9 mouse cellular contexts compared by ENCODE assay signal in genomic region chr12:112830141-112830540, GRCm38 (mm10). TPM values are rescaled to one million over a fixed set of nuclear protein-coding genes. Genes with fewer than 3 reads are reported as not detected.
DNase-seq lines count a peak whose midpoint lies in the region; ATAC-seq and TF ChIP-seq lines count a peak whose summit lies in the region.
"Had no signal": no experiment of that assay in that cellular context is flagged by ENCODE, and none has a peak within 500 bp of the region (broad histone marks: within the 10 kb centered on the region; RNA-seq: fewer than 3 reads in every experiment).

No protein-coding gene starts in this region.

- peaks cover 30% of the 10 kb centered on the region for H3K36me3 ChIP-seq in heart, embryonic 14.5 days (ENCODE audit: control insufficient read depth, insufficient read depth, low read length)
- H3K36me3 ChIP-seq in ES-E14 (ENCODE audit: control insufficient read depth, insufficient read depth, low read length, poor library complexity, severe bottlenecking): peaks cover 22% of the 10 kb centered on the region
- peaks cover 10% of the 10 kb centered on the region for H3K36me3 ChIP-seq in forebrain, embryonic 15.5 days
- peaks cover 22% of the 10 kb centered on the region for H3K36me3 ChIP-seq in liver, embryonic 16.5 days (ENCODE audit: control insufficient read depth, insufficient read depth)

- no peaks in the 10 kb centered on the region for H3K27me3 ChIP-seq in heart, embryonic 14.5 days (ENCODE audit: control insufficient read depth, insufficient read depth, low read length)
- no peaks in the 10 kb centered on the region for H3K27me3 ChIP-seq in forebrain, embryonic 15.5 days
- no peaks in the 10 kb centered on the region for H3K27me3 ChIP-seq in liver, embryonic 16.5 days (ENCODE audit: control insufficient read depth, insufficient read depth, low read depth, low read length)

- no peak for ATAC-seq in heart, embryonic 14.5 days (ENCODE audit: insufficient number of reproducible peaks, insufficient read depth, low FRiP score, low read depth)
- ATAC-seq in forebrain, embryonic 15.5 days (replicated peaks): no peak
- ATAC-seq in liver, embryonic 16.5 days (ENCODE audit: low read depth): no peak

- H3K4me3 ChIP-seq in heart, embryonic 14.5 days (ENCODE audit: control insufficient read depth in 1 of 2, insufficient read depth in 1 of 2, low read depth in 1 of 2, low read length in 2 of 2): peak overlapping the region; percentile 78 to 84
- H3K4me3 ChIP-seq in ES-E14 (ENCODE audit: insufficient read depth in 1 of 2, low read depth in 1 of 2, low read length in 2 of 2, poor library complexity in 1 of 2, severe bottlenecking in 1 of 2): peak overlapping the region; percentile 77 to 97
- peak overlapping the region; percentile 95 for H3K4me3 ChIP-seq in forebrain, embryonic 15.5 days
- peak overlapping the region; percentile 98 for H3K4me3 ChIP-seq in liver, embryonic 16.5 days (ENCODE audit: low read depth, low read length)

- intact Hi-C loops in heart, postnatal 10 days (cut with DNase I): no loop called here

- DNase-seq in heart, postnatal 10 days: no peak
- DNase-seq in ES-E14 (ENCODE audit: low read depth, low spot score): no peak
- DNase-seq in left cerebral cortex, adult 8-10 months (ENCODE audit: low spot score in 2 of 2): no peak
- DNase-seq in embryo, embryonic 10 days (ENCODE audit: low spot score): no peak
- DNase-seq in layer of hippocampus, postnatal 36 days: no peak

- H3K27ac ChIP-seq in heart, embryonic 14.5 days (replicated peaks in 1 of 2; ENCODE audit: control insufficient read depth in 1 of 2, insufficient read depth in 1 of 2, low read depth in 2 of 2, low read length in 2 of 2): peak overlapping the region; percentile 34 to 64
- no peak overlapping the region; the same call in 1 of the 2 replicates for H3K27ac ChIP-seq in ES-E14 (ENCODE audit: insufficient read depth, low read depth, low read length, poor library complexity, severe bottlenecking)
- H3K27ac ChIP-seq in forebrain, embryonic 15.5 days (replicated peaks): peak overlapping the region; percentile 80
- peak overlapping the region; percentile 80 for H3K27ac ChIP-seq in liver, embryonic 16.5 days (ENCODE audit: low read length)

- WGBS in heart, embryonic 14.5 days: 10% methylated on average over 2 of the region's 2 CpGs
- WGBS in forebrain, embryonic 15.5 days: 24% methylated on average over 2 of the region's 2 CpGs
- WGBS in liver, embryonic 16.5 days (ENCODE audit: insufficient replicate concordance): 4% methylated on average over 2 of the region's 2 CpGs

- peak overlapping the region; percentile 84 for H3K9ac ChIP-seq in heart, embryonic 14.5 days (ENCODE audit: low read length)
- peak overlapping the region; percentile 75 for H3K9ac ChIP-seq in ES-E14 (ENCODE audit: insufficient read depth, low read depth, low read length, poor library complexity, severe bottlenecking)
- H3K9ac ChIP-seq in forebrain, embryonic 15.5 days (replicated peaks): peak overlapping the region; percentile 80
- peak overlapping the region; percentile 86 for H3K9ac ChIP-seq in liver, embryonic 16.5 days (ENCODE audit: low read depth, low read length)

- in situ Hi-C loops in ES-E14 (cut with MboI; ENCODE audit: low sequenced_read_pairs in 2 of 2, unreplicated experiment in 2 of 2): no loop called here

- H3K4me1 ChIP-seq in heart, embryonic 14.5 days (ENCODE audit: control insufficient read depth in 2 of 2, insufficient read depth in 2 of 2, low read length in 2 of 2): peaks cover 10 to 23% of the 10 kb centered on the region in 2 experiments
- peaks cover 8 to 21% of the 10 kb centered on the region in 2 experiments for H3K4me1 ChIP-seq in ES-E14 (ENCODE audit: control insufficient read depth in 2 of 2, insufficient read depth in 2 of 2, low read length in 2 of 2, poor library complexity in 1 of 2)
- H3K4me1 ChIP-seq in forebrain, embryonic 15.5 days: peaks cover 46% of the 10 kb centered on the region
- peaks cover 42% of the 10 kb centered on the region for H3K4me1 ChIP-seq in liver, embryonic 16.5 days (ENCODE audit: control insufficient read depth, low read depth, low read length)

- peak overlapping the region; percentile 69 for H3K4me2 ChIP-seq in heart, embryonic 14.5 days (ENCODE audit: low read length)
- H3K4me2 ChIP-seq in forebrain, embryonic 15.5 days (replicated peaks): peak overlapping the region; percentile 52
- H3K4me2 ChIP-seq in liver, embryonic 16.5 days (ENCODE audit: low read depth, low read length): peak overlapping the region; percentile 93

- H3K9me3 ChIP-seq in heart, embryonic 14.5 days (ENCODE audit: control insufficient read depth, low read length): no peaks in the 10 kb centered on the region
- H3K9me3 ChIP-seq in ES-E14 (ENCODE audit: control insufficient read depth, insufficient read depth, low read depth, low read length): no peaks in the 10 kb centered on the region
- H3K9me3 ChIP-seq in forebrain, embryonic 15.5 days: no peaks in the 10 kb centered on the region
- H3K9me3 ChIP-seq in liver, embryonic 16.5 days (replicated peaks; ENCODE audit: control insufficient read depth, low read length): no peaks in the 10 kb centered on the region

TF ChIP-seq in ES-E14, 5 proteins besides CTCF, POLR2A, EP300 and RAD21:
- TF ChIP-seq HCFC1 (IDR thresholded peaks at IDR 0.05; ENCODE audit: borderline replicate concordance, insufficient read depth, low read length) (no peak), CHD2 (IDR thresholded peaks at IDR 0.05; ENCODE audit: low read depth, low read length) (no peak), ZC3H11A (IDR thresholded peaks at IDR 0.05; ENCODE audit: borderline replicate concordance, low read depth, low read length) (no peak), MAFK (IDR thresholded peaks at IDR 0.05; ENCODE audit: insufficient read depth, low read depth, low read length) (no peak), ZNF384 (IDR thresholded peaks at IDR 0.05; ENCODE audit: low read depth, low read length) (no peak)

RNA-seq across cellular contexts. Expression of gene Cdca4, which starts 0.9 kb away (rescaled TPM):
- 40.4 and 42.0 TPM in 2 replicates for polyA plus RNA-seq in heart, embryonic 14.5 days (2014; fragmentation: Nextera tagmentation; extraction: Ambion mirVana)
- total RNA-seq in heart, postnatal 10 days (2021): 10 to 100 TPM; 13.7 to 16.6 TPM
- total RNA-seq in ES-E14 (2012; rRNA removed): 74.8 and 78.2 TPM in 2 replicates
- 81.3 and 82.0 TPM in 2 replicates for polyA plus RNA-seq in forebrain, embryonic 15.5 days (2015; fragmentation: Nextera tagmentation; extraction: Ambion mirVana)
- polyA plus RNA-seq in liver, embryonic 16.5 days (2015; fragmentation: Nextera tagmentation; extraction: Ambion mirVana): 48.9 and 61.7 TPM in 2 replicates
- total RNA-seq in left cerebral cortex, adult 8-10 months (2022): 10 to 100 TPM in 3 of 4 experiments, 1 to 10 TPM in 1; 9.5 to 12.3 (median 10.2) TPM
- total RNA-seq in layer of hippocampus, postnatal 36 days (2021): 1 to 10 TPM; 7.8 to 8.1 TPM

RNA-seq across cellular contexts. Expression of gene Clba1, which starts 21.4 kb away (rescaled TPM):
- 7.1 and 7.9 TPM in 2 replicates for polyA plus RNA-seq in heart, embryonic 14.5 days (2014; fragmentation: Nextera tagmentation; extraction: Ambion mirVana)
- total RNA-seq in heart, postnatal 10 days (2021): 1 to 10 TPM; 2.4 to 3.1 TPM
- 3.1 and 5.0 TPM in 2 replicates for total RNA-seq in ES-E14 (2012; rRNA removed)
- polyA plus RNA-seq in forebrain, embryonic 15.5 days (2015; fragmentation: Nextera tagmentation; extraction: Ambion mirVana): 16.9 and 18.5 TPM in 2 replicates
- 0.34 and 0.39 TPM in 2 replicates for polyA plus RNA-seq in liver, embryonic 16.5 days (2015; fragmentation: Nextera tagmentation; extraction: Ambion mirVana)
- 10 to 100 TPM; 15.1 to 16.5 (median 16.1) TPM for total RNA-seq in left cerebral cortex, adult 8-10 months (2022)
- total RNA-seq in layer of hippocampus, postnatal 36 days (2021): 10 to 100 TPM; 12.3 to 12.4 TPM

RNA-seq across cellular contexts. Expression of gene Ahnak2, which starts 27.7 kb away (rescaled TPM):
- 1.9 and 3.1 TPM in 2 replicates for polyA plus RNA-seq in heart, embryonic 14.5 days (2014; fragmentation: Nextera tagmentation; extraction: Ambion mirVana)
- 10 to 100 TPM; 13.6 to 17.4 TPM for total RNA-seq in heart, postnatal 10 days (2021)
- total RNA-seq in ES-E14 (2012; rRNA removed): 22.8 and 25.2 TPM in 2 replicates
- 0.92 and 1.1 TPM in 2 replicates for polyA plus RNA-seq in forebrain, embryonic 15.5 days (2015; fragmentation: Nextera tagmentation; extraction: Ambion mirVana)
- polyA plus RNA-seq in liver, embryonic 16.5 days (2015; fragmentation: Nextera tagmentation; extraction: Ambion mirVana): 0.08 and 0.26 TPM in 2 replicates
- 1 to 10 TPM; 7.5 to 9.3 (median 8.1) TPM for total RNA-seq in left cerebral cortex, adult 8-10 months (2022)
- 1 to 10 TPM; 2.8 to 2.9 TPM for total RNA-seq in layer of hippocampus, postnatal 36 days (2021)
- total RNA-seq: neutrophil, adult 5-6 weeks had no signal

RNA-seq across cellular contexts. Expression of gene Gpr132, which starts 37.9 kb away (rescaled TPM):
- 0.08 and 0.15 TPM in 2 replicates for polyA plus RNA-seq in heart, embryonic 14.5 days (2014; fragmentation: Nextera tagmentation; extraction: Ambion mirVana)
- total RNA-seq in heart, postnatal 10 days (2021): under 1 TPM; 0.17 to 0.19 TPM
- total RNA-seq in ES-E14 (2012; rRNA removed): 0.36 and 0.48 TPM in 2 replicates
- not detected in 2 replicates for polyA plus RNA-seq in forebrain, embryonic 15.5 days (2015; fragmentation: Nextera tagmentation; extraction: Ambion mirVana)
- 0.38 and 0.40 TPM in 2 replicates for polyA plus RNA-seq in liver, embryonic 16.5 days (2015; fragmentation: Nextera tagmentation; extraction: Ambion mirVana)
- under 1 TPM in 3 of 4 experiments, not detected in 1; 0.14 to 0.23 (median 0.15) TPM for total RNA-seq in left cerebral cortex, adult 8-10 months (2022)
- not detected for total RNA-seq in layer of hippocampus, postnatal 36 days (2021)
